Mouse (Mus musculus) megakaryocyte, embryonic 14.5 days (primary cell): Measurements from ENCODE around the gene Dgke.

Source experiments
- FLI1 ChIP-seq: IDR thresholded peaks from 2 replicates; pipeline ENCODE4 v1.6.1; 2012; ENCODE audit warnings: low read length, inconsistent platforms, mixed read lengths
- GATA1 ChIP-seq: IDR thresholded peaks from 3 replicates; pipeline ENCODE4 v1.6.1; 2012; ENCODE audit warnings: mixed read lengths, low read length, inconsistent platforms, borderline replicate concordance

- TF ChIP-seq GATA1 = no peak
- no peak for TF ChIP-seq FLI1
These were observed 28.2 kb downstream of the Dgke start for GRCm38 (mm10) chr11:89038496-89038895.
